In genomic region chr19:58627406-58628337, GRCm38 (mm10) we compare ENCODE assay signal across 8 mouse cellular contexts. TPM values are rescaled to one million over a fixed set of nuclear protein-coding genes. Genes with fewer than 3 reads are reported as not detected.
DNase-seq lines count a peak whose midpoint lies in the region; ATAC-seq lines count a peak whose summit lies in the region.

No protein-coding gene starts in this region.

- H3K27me3 ChIP-seq in hindbrain, embryonic 10.5 days (ENCODE audit: insufficient read depth, poor library complexity, severe bottlenecking), result no peaks in the 10 kb centered on the region
- no peaks in the 10 kb centered on the region for H3K27me3 ChIP-seq in limb, embryonic 13.5 days

- no peak overlapping the region for H3K9ac ChIP-seq in limb, embryonic 13.5 days

- no peak overlapping the region for H3K4me3 ChIP-seq in hindbrain, embryonic 10.5 days
- no peak overlapping the region for H3K4me3 ChIP-seq in limb, embryonic 13.5 days

- H3K9me3 ChIP-seq in hindbrain, embryonic 10.5 days, result no peaks in the 10 kb centered on the region
- 0 out of 2 replicates have a peak, but pooled peaks cover 2% of the 10 kb centered on the region for H3K9me3 ChIP-seq in limb, embryonic 13.5 days

- H3K4me2 ChIP-seq in limb, embryonic 13.5 days (replicated peaks), result peak overlapping the region; percentile 48

- 51% methylated on average over 22 of the region's 22 CpGs for WGBS in hindbrain, embryonic 10.5 days
- WGBS in limb, embryonic 13.5 days, result 39% methylated on average over 22 of the region's 22 CpGs

- H3K36me3 ChIP-seq in hindbrain, embryonic 10.5 days, result no peaks in the 10 kb centered on the region
- no peaks in the 10 kb centered on the region for H3K36me3 ChIP-seq in limb, embryonic 13.5 days

- H3K4me1 ChIP-seq in hindbrain, embryonic 10.5 days (replicated peaks), result no peaks in the 10 kb centered on the region
- no peaks in the 10 kb centered on the region for H3K4me1 ChIP-seq in limb, embryonic 13.5 days

- no peak for ATAC-seq in limb, embryonic 13.5 days (ENCODE audit: low FRiP score, low read depth)

- DNase-seq in cerebellum, adult 9-10 months, result peak; percentile 28
- no peak for DNase-seq in cerebellum, adult 9-11 months
- peak; percentile 6 for DNase-seq in ovary, postnatal 14 days (ENCODE audit: low spot score)
- no peak for DNase-seq in ovary, adult 18-20 months (ENCODE audit: low spot score)
- peak; percentile 3 for DNase-seq in hindbrain, embryonic 10.5 days (ENCODE audit: low spot score)
- DNase-seq in retina, postnatal 1 day, result peak; percentile 59
- DNase-seq in urinary bladder, postnatal 4 days (ENCODE audit: low spot score in 2 of 2), result no peak

- H3K27ac ChIP-seq in hindbrain, embryonic 10.5 days, result no peak overlapping the region
- H3K27ac ChIP-seq in limb, embryonic 13.5 days, result no peak overlapping the region; the same call in 1 of the 2 replicates

RNA-seq across cellular contexts. Expression of gene Pnlip, which starts 24.6 kb away (rescaled TPM):
- polyA plus RNA-seq in hindbrain, embryonic 10.5 days (2016; fragmentation: Nextera tagmentation; extraction: Ambion mirVana), result 0.10 and 0.33 TPM in 2 replicates
- not detected in 2 replicates for polyA plus RNA-seq in limb, embryonic 13.5 days (2015; fragmentation: Nextera tagmentation; extraction: Ambion mirVana)

Comparison
In these comparisons a context has a peak if more than half of its experiments do, and no peak if none do; other contexts are left out.
1. DNase-seq: peak in cerebellum, adult 9-10 months (single experiment), ovary, postnatal 14 days (single experiment), hindbrain, embryonic 10.5 days (single experiment) and retina, postnatal 1 day (single experiment); none in cerebellum, adult 9-11 months (single experiment), ovary, adult 18-20 months (single experiment) and urinary bladder, postnatal 4 days (0 of 2).